Mouse (Mus musculus) adrenal gland (tissue): ENCODE data around the gene Rnf43.

Experiments used
- intact Hi-C: fragments of 180-260 bp; cut with DNase I; formaldehyde crosslinking; loops from one replicate; pipeline ENCODE4 v1.15.1; 2025

The Rnf43 gene

DNA sequence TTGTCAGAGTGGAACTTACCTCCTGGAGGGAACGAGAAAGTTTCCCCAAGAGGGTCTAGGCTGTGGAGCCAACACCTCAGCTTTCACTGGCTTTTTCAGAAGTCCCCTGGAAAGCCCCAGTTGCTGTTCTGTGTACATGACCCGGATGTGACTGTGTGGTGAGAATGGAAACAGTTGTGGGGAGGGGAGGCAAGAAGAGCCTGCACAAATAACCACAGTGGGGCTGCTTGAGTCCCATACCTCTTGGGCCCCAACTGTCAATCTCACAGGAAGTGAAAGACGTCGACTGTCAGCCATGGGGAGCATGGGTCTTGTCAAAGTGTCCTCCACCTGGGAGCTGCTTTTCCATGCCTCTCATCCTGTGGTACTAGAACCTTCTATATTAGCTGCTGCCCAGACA is 82.4 kb downstream of the Rnf43 start:
- intact Hi-C loops = no loop called here

DNA sequence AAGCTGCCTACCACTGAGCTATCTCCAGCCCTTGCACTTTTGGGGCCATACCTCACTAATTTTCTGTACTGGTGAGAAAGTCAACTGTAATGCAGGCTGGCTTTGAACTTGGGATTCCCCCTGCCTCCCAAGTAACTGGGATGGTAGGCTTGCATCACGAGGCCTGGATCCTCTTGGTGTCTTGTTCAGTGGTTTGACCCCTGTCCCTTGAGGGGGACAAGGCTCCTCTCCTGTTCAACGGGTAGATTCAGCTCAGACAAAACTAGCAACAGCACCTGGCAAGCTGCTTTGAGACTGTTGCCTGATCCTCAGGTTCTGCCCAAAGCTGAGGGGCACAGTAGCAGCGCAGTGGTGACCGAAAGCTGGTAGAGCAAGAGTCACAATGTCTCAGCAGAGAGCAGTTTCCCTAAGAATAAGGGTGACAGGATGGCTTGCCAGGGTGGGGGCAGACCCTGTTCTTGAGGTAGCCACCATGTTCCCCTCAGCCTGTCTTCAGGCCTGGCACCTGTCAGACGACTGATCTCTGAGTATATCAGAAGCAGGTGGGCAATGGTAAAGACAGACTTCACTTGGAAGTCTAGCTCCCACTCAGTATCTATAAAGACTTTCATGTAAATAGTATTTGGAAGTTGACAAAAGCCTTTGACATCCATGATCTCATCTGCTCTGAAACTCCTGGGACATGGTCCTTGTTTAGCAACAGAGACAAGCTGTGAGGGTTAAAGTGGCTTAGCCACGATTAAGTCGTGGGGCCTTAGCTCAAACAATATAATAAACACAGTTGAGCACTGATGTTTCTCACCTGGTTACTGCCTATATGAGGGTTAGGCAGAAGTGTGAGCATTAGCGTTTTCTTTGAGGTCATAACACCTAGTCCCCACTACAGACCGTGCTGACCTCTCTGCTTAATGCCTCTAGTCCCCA is 83.4 kb downstream of the Rnf43 start:
- intact Hi-C loops = no loop called here

DNA sequence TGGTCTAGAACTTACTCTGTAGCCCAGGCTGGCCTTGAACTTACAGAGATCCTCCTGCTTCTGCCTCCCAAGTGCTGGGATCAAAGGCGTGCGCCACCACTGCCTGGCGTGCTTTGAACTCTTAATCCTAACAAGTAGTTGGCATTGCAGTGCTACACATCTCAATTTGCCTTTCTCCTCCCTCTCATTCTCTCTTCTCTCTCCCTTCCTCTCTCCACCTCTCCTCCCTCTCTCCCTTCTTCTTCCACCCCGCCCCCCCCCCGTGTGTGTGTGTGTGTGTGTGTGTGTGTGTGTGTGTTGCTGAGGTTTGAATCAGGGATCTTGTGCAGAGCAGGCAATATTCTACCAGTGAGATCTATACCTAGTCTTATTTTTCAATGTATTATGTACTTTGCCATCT is 84.8 kb downstream of the Rnf43 start:
- intact Hi-C loops = no loop called here

DNA sequence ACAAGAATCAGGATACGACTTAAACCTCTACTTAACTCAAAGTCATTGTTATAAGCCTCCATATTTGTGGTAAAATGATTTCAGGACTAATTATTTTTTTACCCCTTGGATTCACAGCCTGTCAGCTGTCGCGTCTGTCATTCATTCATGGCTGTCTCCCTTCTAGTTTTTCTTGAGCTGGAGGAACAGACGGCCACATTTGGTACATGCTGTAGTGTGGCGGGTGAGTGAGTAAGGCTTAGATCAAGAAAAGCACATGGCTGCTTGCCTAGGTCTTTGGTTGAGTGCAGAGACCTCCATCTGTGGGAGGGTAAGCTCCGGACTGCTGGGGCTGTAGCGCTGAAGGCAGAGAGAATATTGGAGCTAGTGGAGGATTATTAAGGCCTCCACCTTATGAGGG is 85.2 kb downstream of the Rnf43 start:
- intact Hi-C loops = no loop called here

DNA sequence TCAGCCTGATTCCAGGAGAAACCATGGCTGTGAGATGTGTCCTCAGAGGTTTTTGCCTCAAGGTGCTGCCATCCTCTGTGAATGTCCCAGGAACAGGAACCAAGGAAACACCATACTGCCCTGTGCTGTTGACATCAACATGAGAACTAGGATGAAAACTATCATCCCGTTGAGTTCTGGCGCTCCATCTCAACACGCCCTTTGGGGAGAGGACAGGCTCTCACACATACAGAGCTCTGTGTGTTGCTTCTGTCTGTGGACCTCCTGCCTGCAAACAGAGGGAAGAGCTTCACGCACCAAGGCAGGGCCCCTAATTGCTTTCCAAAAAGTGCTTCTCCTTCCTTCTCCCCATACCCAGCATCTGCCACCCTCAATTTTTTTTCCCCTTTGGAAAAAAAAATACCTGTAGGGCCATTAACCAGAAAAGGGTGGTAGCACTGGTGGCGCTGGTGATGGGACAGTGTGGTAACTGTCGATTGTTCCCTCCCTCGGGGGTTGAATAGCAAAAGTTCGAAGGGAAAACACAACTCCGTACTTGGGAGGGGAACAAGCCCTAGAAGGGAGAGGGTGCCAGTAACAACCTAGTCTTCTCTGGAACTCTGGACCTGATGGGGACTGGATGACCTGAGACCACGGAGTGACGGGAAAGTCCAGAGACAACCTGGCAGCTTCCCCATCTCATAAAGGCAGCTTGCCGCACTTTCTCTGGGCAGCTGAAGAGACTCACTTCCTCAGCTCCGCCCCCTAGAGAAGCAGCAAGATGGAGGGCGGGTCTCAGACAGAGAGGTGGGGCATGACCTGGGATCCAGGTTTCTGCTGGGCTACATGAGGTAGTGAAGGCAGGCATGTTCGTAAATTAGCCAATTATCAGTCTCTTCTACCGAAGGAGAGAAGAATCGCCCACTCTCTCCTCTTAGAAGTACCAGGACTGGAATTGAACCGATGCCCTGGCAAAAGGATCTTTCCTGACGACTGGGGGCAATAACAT is 85.9 kb downstream of the Rnf43 start:
- intact Hi-C loops = no loop called here

DNA sequence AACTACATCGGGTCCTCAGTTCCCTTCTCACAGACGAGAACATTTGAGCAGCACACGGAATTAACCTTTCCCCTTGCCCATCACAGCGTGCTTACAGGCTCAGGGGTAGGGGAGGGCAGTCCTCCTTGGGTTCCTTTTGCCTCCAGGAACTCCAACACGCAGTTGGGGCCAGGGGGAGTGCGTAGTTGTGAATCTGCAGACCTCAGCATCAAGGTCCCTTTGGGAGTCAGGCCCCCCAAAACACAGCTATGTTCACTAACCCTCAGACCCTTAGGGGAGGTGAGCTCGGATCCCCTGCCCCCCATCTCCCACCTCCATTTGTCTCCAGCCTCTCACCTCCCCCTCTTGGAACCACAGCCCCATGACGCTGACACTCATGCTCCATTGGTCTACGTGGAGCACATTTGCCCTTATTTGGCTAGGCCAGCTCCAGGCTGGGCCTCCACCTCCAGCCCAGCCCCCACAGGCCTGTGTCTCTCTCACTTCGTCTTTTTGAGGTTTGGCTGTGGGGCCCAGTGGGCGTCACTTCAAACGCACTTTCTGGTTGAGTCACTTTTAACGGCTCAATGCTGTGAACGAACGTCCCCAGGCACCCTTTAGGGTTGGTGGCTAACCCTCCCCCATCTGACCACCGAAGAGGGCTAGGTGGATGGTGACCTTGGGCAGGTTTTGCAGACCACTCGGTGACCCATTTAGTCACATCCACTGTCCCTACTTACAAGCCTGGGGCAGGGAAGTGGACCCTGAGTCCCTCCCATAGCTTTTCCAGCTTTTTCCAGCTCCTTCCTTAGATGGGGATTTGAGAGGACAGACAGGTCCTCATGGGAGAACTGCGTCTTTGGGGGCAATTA is 86.9 kb downstream of the Rnf43 start:
- intact Hi-C loops = no loop called here

DNA sequence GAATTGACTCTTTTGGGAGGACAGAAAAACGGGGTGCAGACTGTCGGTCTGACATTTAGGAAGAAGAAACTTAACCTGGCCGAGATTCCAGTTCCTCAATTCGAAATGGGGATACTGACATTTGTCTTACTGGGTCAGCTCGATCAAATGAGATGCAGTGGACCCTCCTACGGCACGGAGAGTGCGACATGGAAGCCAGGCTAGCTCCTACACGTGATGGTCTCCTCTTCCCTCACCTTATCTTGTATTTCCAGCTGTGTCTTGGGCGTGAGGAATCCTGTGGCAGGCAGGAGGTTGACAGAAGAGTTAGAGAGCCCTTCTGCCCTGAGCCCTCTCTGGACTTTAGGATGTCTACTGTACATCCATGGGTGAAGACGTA is 87.5 kb downstream of the Rnf43 start:
- intact Hi-C loops = no loop called here

DNA sequence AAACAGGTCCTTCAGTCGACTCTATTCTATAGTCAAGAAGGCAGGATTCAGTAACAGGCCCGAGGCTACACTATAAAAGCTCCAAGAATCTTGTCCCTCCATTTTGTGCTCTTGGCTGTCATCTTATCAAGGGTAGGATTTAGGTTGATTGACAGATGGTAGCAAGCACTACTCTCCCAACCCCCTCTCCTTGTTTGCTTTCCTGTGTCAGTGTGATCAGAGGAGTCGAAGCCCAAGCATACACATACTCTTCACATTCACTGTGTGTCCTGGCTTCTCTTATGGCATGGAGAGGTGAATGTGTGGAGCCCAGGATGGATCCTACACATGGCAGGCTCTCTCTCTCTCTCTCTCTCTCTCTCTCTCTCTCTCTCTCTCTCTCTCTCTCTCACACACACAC is 88.0 kb downstream of the Rnf43 start:
- intact Hi-C loops = no loop called here

DNA sequence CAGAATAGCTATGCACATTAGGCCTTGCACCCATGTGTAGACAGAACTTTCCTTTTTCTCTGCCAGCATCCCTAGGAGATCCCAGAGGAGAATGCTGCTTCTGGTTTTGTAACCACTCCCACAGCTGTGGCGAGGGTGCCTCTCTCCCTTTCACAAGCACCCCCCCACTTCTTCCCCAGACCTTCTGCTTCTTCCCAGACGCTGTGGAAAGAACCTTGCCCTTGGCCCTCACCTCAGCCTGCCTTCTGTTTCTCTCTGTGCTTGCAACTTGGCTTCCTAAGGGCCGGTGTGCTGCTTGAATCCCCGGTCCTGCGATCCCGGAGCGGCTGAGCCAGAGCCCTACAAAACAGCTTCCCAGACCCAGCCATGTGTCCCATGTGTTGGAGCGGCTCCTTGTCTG is 88.5 kb downstream of the Rnf43 start:
- intact Hi-C loops = no loop called here

DNA sequence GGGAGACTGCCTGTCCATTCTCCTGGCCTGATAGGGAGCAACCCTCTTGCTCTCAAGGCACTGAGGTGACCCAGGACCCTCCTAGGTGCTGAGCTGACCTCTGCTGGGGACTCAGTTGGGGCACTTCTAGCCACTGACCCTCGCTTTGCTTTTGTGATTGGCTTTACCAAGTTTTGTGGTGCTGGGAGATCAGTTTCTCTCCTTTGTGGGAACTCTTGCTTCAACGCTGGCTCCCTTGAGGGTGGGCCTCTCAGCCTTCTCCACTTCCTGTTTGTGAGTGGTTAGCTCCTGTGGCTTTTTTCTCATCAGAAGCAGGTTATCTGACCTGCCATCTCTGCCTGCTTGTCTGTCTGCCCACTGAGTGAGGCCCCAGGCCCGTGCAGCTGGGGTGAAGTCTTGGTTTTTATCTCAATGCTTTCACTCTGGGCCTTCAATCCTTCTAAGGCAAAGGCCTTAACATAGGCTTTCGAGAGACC is 89.0 kb downstream of the Rnf43 start:
- intact Hi-C loops = no loop called here

DNA sequence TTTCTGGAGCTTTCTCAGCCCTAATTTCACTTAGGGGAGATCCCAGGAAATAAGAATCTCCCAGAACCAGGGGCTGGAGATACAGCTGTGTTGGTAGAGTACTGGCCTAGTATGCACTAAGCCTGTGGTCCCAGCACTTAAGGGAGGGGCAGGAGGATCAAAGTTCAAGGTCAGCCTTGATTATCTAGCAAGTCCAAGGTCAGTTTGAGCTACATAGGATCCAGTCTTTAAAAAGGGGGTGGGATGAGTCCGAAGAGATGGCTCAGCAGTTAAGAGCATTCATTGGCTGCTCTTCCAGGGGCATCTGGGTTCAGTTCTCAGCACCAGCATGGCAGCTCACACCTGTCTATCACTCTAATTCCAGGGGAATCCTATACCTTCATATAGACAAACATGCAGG is 89.8 kb downstream of the Rnf43 start:
- intact Hi-C loops = no loop called here

DNA sequence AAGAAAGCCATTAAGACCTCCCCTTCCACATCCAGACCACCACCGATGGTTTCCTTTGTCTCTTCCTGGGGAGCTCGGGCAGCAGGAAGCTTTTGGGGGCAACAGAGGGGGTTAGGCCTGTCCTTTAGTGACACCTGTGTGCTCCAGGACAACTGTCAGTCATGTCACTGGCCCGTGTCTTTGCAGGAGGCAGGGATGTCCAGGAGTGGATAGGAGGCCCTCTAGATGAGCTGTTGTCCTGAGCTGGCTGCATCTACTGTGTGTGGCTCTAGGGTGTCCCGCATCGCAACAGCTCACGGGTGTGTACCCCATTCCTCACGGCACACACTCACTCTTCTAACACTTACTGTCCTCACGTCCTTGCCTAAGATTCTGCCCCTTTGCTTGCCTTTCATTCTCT is 90.7 kb downstream of the Rnf43 start:
- intact Hi-C loops = no loop called here

DNA sequence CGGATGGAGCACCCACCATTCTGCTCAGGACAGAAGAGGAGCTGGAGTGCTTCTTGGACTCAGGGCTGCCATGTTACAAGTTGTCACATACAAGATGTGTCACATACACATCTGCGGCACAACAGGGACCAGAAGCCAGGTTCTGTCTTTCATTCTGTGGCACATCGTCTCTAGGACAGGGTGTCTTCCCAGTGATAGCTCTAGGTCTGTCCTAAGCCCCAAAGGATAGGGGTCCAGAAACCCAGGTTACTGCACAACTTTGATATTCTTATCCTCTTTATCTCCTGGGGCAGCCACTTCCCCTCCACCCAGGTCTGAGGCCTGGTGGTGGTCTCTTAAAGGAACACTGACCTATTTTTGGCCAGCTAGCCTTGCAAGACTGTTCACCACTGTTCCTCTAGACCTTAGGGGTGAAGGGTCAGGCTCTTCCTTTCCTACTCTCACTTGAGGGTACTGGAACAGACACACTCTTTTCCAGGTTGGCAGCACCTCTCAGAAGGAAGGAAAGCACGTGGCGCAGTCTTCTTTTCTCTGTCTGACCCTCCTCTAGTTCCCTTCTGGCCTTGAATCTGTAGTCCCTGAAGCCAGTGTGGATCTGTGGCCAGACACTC is 91.5 kb downstream of the Rnf43 start:
- intact Hi-C loops = no loop called here

DNA sequence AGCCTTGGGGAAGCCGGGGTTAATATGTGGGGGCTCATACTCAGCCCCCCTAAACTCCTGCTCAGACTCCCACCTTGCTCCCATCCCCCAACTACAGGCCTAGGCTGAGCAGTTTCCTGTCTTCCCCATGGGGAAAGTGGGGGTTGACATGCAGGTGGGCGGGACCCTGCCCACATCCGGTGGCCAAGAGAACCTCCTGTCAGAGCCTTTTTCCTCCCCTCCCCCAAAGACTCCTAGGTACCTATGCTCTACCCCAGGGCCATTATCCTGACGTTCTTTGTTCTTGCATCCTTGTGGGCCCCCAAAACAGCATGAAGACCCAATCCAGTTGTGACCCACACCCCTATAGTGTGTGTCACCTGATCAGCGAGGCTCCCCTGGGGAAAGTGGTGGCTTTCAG is 92.1 kb downstream of the Rnf43 start:
- intact Hi-C loops = no loop called here

DNA sequence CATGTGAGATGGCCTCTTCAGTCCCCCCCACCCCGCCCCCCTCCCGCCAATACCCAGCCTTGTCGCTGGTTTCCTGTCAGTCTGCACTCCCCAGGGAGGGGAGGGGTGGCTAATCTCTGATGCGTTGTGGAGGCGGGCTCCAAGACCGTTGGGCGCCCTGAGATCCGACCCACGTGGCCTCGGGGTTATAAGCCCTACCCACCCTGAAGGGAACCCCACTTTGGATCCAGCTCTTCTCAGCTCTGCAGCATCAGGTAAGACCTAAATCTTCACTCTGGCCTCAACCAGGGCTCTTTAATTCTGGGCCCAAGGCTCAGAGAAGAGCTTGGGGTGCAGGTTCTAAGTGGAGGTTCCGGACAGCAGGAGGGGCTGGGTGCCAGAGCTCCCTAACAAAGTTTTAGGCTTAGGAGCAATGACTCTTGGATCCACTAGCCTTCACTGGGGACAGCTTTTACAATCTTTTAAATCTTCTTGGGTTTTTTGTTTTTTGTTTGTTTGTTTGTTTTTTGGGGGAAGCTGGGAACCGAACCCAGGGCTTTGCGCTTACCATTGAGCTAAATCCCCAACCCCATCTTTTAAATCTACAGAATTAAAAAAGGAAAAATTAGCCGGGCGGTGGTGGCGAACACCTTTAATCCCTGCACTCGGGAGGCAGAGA is 93.0 kb downstream of the Rnf43 start:
- intact Hi-C loops = no loop called here

DNA sequence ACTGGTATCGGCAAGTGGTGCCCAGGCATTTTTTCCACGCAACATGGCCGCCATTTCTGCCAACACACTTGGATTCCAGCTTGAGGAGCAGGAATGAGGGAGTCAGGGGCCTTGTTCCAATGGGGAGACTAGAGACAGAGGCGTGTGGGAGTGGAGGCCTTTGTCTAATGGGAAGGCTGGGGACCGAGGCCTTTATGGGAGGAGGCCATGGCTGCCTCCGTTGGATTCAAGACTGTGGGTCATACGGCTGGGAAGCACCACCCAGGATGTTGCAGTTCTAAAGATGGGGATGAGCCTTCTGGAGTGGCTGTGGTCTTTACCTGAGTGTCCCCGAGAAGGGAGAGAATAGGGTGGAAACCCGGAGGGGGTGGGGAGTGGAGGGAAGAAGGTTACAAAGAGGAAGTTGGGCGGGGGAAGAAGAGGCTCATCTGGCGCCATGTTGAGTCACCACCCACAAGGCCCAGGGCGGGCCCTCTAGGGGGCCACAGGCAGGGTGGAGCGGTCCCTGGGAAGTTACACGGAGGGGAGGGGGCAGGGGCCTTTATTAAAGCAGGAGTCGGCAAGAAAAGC is 93.8 kb downstream of the Rnf43 start:
- intact Hi-C loops = no loop called here

DNA sequence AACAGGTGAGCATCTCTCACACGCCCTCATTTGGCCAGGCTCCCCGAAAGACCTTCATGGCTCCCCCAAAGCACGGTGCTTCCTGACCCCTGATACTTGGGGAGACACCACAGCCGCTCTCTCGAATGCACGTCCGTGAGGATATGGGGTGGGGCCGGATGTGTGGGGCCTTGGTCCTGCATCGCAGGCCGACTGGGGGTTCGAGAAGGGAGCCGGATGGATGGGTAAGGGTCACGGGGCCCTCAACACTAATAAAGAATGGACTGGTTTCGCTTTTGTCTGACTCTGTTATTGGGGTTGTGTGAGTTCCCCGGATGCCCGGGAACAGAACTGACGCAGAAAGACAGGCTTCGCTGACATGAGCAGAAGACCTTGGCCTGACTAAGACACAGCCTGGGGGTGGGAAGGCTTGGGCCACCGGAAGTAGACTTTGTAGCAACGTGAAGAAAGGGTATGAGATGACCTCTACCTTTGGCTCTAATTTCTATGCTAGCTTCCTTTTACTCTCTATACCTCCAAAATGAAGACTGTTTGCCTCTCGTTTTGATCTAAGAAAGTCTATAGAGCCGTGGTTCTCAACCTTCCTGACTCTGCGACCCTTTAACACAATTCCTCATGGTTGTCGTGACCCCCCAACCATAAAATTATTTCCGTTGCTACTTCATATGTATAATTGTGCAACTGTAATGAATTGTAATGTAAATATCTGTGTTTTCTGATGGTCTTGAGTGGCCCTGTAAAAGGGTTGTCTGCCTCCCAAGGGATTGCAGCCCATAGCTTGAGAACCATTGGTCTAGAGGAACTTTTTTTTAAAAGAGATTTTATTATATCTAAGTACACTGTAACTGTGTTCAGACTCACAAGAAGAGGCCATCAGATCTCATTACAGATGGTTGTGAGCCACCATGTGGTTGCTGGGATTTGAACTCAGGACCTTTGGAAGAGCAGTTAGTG is 94.8 kb downstream of the Rnf43 start:
- intact Hi-C loops = no loop called here

DNA sequence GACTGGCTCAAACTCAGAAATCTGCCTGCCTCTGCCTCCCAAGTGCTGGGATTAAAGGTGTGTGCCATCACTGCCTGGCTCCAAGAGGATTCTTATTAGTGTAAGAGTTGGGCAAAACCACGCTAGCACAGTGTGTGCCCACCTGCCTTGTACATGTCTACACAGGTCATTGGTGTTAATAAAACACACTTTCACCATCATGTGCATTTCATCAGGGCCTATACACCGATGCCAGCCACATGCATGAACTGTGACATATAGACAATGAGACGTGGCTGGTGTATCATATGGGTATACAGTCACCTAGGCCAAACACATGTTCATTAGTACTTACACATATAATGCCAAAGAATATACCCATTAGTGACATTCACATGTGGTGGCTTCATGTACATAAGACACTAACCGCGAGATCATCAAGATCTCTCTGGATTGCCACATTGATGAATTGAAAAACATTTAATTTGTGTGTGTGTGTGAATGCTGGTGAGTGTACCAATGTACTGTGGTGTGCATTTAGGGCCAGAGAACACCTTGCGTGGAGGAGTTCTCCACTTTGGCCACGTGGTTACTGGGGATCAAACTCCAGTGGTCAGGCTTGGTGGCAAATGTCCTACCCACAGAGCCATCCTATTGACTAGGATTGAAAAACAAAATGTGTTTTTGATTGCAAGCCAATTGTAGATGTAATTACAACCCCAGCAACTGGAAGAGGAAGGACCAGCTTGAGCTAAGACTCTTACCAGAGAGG is 95.8 kb downstream of the Rnf43 start:
- intact Hi-C loops = no loop called here
